Mouse (Mus musculus): ENCODE measurements at regions not wholly inside any gene's neighbourhood (a gene's known extent, or its start where the extent isn't known, plus 50 kb on each side); places are given as distances from the start of the nearest gene placed in this dataset.
"Not testable (repeated sequence)": the region's sequence is repeated elsewhere in the genome, so short reads cannot be mapped to it uniquely, and the experiment has no call there.

GRCm38 (mm10) chr2:96063571-96063970 is 254.4 kb upstream of the Lrrc4c start:
- no peak for DNase-seq (ENCODE audit: low spot score in 2 of 2)

DNA sequence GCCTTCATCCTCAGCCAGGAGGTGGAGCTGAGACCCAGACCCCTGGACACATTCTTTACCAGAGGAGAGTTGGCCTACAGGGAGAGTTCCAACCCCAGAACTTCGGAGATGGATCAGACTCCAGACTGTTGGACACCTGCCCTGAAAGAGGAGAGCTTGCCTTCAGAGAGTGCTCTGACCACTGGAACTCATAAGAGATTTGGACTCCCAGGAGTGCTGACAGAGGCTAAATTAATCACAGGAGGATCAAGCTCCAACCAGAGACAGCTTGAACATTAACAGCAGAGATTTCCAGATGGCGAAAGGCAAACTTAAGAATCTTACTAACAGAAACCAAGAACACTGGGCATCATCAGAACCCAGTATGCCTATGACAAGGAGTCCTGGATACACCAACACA is 209.5 kb upstream of the Lrrc4c start:
- DNase-seq (ENCODE audit: low spot score in 2 of 2), result not testable (repeated sequence)

GRCm38 (mm10) chr2:96120081-96120480 is 197.9 kb upstream of the Lrrc4c start:
- no peak for DNase-seq (ENCODE audit: low spot score in 2 of 2)

DNA sequence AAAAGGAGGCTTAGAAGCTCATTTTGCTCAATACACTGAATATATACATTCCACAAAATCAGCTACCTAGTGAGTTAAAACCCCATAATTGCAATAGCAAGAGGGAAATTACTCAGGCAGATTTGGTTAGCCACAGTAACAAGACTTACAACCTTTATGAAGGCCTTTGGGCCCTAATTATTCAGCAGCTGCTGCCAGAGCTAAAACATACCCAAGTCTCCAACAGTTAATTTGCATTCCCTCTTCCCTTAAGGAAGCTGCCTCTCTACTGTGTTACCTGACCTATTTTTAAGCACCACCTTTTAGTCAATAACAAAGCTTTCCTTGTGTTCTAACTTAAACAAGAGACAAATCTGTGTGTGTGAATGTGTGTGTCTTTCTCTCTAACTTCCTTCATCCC is 179.4 kb upstream of the Lrrc4c start:
- DNase-seq (ENCODE audit: low spot score in 2 of 2), result no peak

DNA sequence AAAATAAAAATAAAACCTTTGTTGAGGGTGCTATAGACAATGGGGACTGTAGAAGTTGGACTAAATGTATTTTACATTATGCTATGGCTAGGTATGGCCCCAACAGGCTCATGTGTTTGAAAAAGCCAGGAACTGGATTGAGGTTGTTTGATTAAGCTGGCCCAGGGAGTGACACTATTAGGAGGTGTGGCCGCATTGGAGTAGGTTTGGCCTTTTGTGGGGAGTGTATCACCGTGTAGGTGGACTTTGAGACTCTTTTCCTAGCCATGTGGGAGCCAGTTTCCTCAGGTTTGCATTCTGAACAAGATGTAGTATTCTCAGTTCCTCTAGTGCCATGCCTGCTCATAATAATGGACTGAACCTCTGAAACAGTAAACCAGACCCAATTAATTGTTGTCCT is 162.7 kb upstream of the Lrrc4c start:
- no peak for DNase-seq (ENCODE audit: low spot score in 2 of 2)

DNA sequence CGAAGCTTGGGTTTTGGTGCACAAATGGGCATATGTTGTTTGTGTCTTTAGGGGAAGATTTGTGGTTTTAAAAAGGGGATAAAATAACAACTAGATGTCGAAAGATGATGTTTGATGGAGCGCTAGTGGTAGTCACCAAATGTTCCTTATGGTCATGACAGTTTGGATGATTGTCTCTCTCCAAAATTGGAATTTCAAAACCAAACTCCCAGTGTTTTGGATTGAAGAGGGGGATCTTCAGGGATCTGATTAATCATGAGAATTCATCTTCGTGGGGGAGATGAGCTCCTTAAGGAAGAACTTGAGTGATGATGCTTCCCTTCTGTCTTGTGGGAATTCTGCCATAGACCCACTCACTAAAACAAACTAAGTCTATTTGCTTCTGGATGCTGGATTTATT is 151.3 kb upstream of the Lrrc4c start:
- peak; percentile 7 to 12 for DNase-seq (ENCODE audit: low spot score in 2 of 2)

Measured in layer of hippocampus, adult 8-10 months (tissue).